Mouse (Mus musculus) kidney, adult 2 months (tissue): ENCODE results near the gene Olfr183. TPM values are rescaled to one million over a fixed set of nuclear protein-coding genes. Genes with fewer than 3 reads are reported as not detected.
"Not testable (repeated sequence)": the region's sequence is repeated elsewhere in the genome, so short reads cannot be mapped to it uniquely, and the experiment has no call there.

Experiments
- DNase-seq: peaks from one replicate; pipeline ENCODE4 v3.0.0; 2021
- H3K27ac ChIP-seq: fragments of 200-500 bp; 2 replicates; pipeline ENCODE4 v1.5.1; 2012; ENCODE audit warnings: low read depth, low read length, control low read depth, inconsistent platforms; ENCODE audit not compliant: insufficient read depth
- H3K27me3 ChIP-seq: fragments of 200-500 bp; replicated peaks from 2 replicates; pipeline ENCODE4 v1.6.1; 2012; ENCODE audit warnings: mild to moderate bottlenecking, moderate library complexity, low read length, inconsistent platforms; ENCODE audit not compliant: control insufficient read depth, insufficient read depth
- H3K36me3 ChIP-seq: fragments of 200-500 bp; 2 replicates; pipeline ENCODE4 v1.6.1; 2012; ENCODE audit warnings: mild to moderate bottlenecking, moderate library complexity, low read length, inconsistent platforms; ENCODE audit not compliant: control insufficient read depth, insufficient read depth
- H3K4me1 ChIP-seq: fragments of 200-500 bp; 2 replicates; pipeline ENCODE4 v1.6.1; 2011; ENCODE audit warnings: low read length; ENCODE audit not compliant: control insufficient read depth, insufficient read depth
- H3K4me3 ChIP-seq: fragments of 200-500 bp; 2 replicates; pipeline ENCODE4 v1.5.1; 2011; ENCODE audit warnings: mild to moderate bottlenecking, low read depth, low read length, control low read depth; ENCODE audit not compliant: insufficient read depth
- CTCF ChIP-seq: fragments of 200-500 bp; conservative IDR thresholded peaks from 2 replicates; pipeline ENCODE4 v1.5.1; 2011; ENCODE audit warnings: low read depth, mild to moderate bottlenecking, control low read depth, low read length, moderate library complexity, mixed read lengths; ENCODE audit not compliant: insufficient read depth, insufficient read length
- POLR2A ChIP-seq: fragments of 200-500 bp; IDR thresholded peaks from one replicate; pipeline ENCODE4 v1.6.1; 2011; ENCODE audit warnings: low read depth, low read length, control low read depth
- WGBS: fragments of 180-500 bp; shearing (Covaris S2); methylation state at CpG from one replicate; pipeline ENCODE4 v1.1.7; 2018; 5-methylcytosine and 5-hydroxymethylcytosine counted together
- polyA plus RNA-seq: library from polyadenylated mRNA; depleted of rRNA; stranded (reverse); fragments of >200 nt; gene quantifications from 2 replicates; pipeline ENCODE4 v1.2.3, GENCODE M21; 2012; rRNA removed

Gene Olfr183
- polyA plus RNA-seq, 1 experiment = not detected

GRCm38 (mm10) chr16:59048860-59049259, 53.7 kb downstream of the Olfr183 start:
- no peak for DNase-seq
- Histone ChIP-seq H3K36me3 (no peaks in the 10 kb centered on the region), H3K4me1 (no peaks in the 10 kb centered on the region), H3K4me3 (no peak overlapping the region), H3K27ac (no peak overlapping the region), H3K27me3 (no peaks in the 10 kb centered on the region)
- no peak for TF ChIP-seq CTCF
- no peak for TF ChIP-seq POLR2A
- 88% methylated on average over 1 of the region's 1 CpGs for WGBS

GRCm38 (mm10) chr16:59049286-59049685, 54.1 kb downstream of the Olfr183 start:
- not testable (repeated sequence) for DNase-seq

More at GRCm38 (mm10) chr16:59049286-59049685, 54.1 kb downstream of the Olfr183 start:
- H3K27ac ChIP-seq, H3K4me3 ChIP-seq, H3K36me3 ChIP-seq, H3K4me1 ChIP-seq, H3K27me3 ChIP-seq: not testable (repeated sequence)
- WGBS = 70% methylated on average over 2 of the region's 2 CpGs

Other genes starting within 250 kb of the Olfr183 start
- not detected in 2 replicates for gene Olfr172, start 232.2 kb upstream of the Olfr183 start, polyA plus RNA-seq
- gene Olfr173, start 195.1 kb upstream of the Olfr183 start, polyA plus RNA-seq = not detected in 2 replicates
- gene Olfr175-ps1, start 168.6 kb upstream of the Olfr183 start, polyA plus RNA-seq = not detected in 2 replicates
- not detected in 2 replicates for gene Olfr177, start 120.6 kb upstream of the Olfr183 start, polyA plus RNA-seq
- gene Olfr178, start 103.3 kb upstream of the Olfr183 start, polyA plus RNA-seq = not detected in 2 replicates
- not detected in 2 replicates for gene Olfr181, start 66.6 kb upstream of the Olfr183 start, polyA plus RNA-seq
- gene Olfr180, start 66.0 kb upstream of the Olfr183 start, polyA plus RNA-seq = not detected in 2 replicates
- gene Olfr186, start 34.9 kb downstream of the Olfr183 start, polyA plus RNA-seq = not detected in 2 replicates
- gene Olfr187, start 44.4 kb downstream of the Olfr183 start, polyA plus RNA-seq = not detected in 2 replicates
- gene Olfr190, start 82.6 kb downstream of the Olfr183 start, polyA plus RNA-seq = not detected in 2 replicates
- not detected in 2 replicates for gene Olfr191, start 94.5 kb downstream of the Olfr183 start, polyA plus RNA-seq
- gene Olfr193, start 116.5 kb downstream of the Olfr183 start, polyA plus RNA-seq = not detected in 2 replicates
- gene Olfr194, start 125.7 kb downstream of the Olfr183 start, polyA plus RNA-seq = not detected in 2 replicates
- gene Olfr195, start 151.7 kb downstream of the Olfr183 start, polyA plus RNA-seq = 0.10 TPM in 1 of 2 replicates, not detected in the other
- gene Olfr196, start 175.1 kb downstream of the Olfr183 start, polyA plus RNA-seq = not detected in 2 replicates
- not detected in 2 replicates for gene Olfr198, start 208.2 kb downstream of the Olfr183 start, polyA plus RNA-seq
- gene Olfr199, start 224.4 kb downstream of the Olfr183 start, polyA plus RNA-seq = not detected in 2 replicates